Mouse (Mus musculus) urinary bladder, adult 18-20 months (tissue): ENCODE results near the gene Fgfrl1.

Experiments
- DNase-seq, 2 experiments: peaks; one replicate each; pipeline ENCODE4 v3.0.0; 2022; ENCODE audit warnings: low spot score in 2 of 2, mixed read lengths in 2 of 2

The Fgfrl1 gene

GRCm38 (mm10) chr5:108700346-108700745, 8.2 kb downstream of the Fgfrl1 start:
- no peak for DNase-seq

GRCm38 (mm10) chr5:108701341-108702021, 9.3 kb downstream of the Fgfrl1 start:
- DNase-seq: no peak

GRCm38 (mm10) chr5:108703754-108704626, 11.8 kb downstream of the Fgfrl1 start:
- DNase-seq: no peak

- no peak for DNase-seq
These were observed 15.6 kb downstream of the Fgfrl1 start for GRCm38 (mm10) chr5:108707758-108708157.

- DNase-seq: no peak
These were observed 16.2 kb downstream of the Fgfrl1 start for GRCm38 (mm10) chr5:108708419-108708818.

GRCm38 (mm10) chr5:108708981-108709731, 17.0 kb downstream of the Fgfrl1 start:
- no peak for DNase-seq

- no peak for DNase-seq
These were observed 19.8 kb downstream of the Fgfrl1 start for GRCm38 (mm10) chr5:108711968-108712367.

GRCm38 (mm10) chr5:108713096-108713495, 20.9 kb downstream of the Fgfrl1 start:
- DNase-seq: no peak

- no peak for DNase-seq
These were observed 21.5 kb downstream of the Fgfrl1 start for GRCm38 (mm10) chr5:108713691-108714090.

GRCm38 (mm10) chr5:108714149-108714548, 22.0 kb downstream of the Fgfrl1 start:
- DNase-seq: no peak

- DNase-seq: no peak
These were observed 23.8 kb downstream of the Fgfrl1 start for GRCm38 (mm10) chr5:108715974-108716373.

- DNase-seq: no peak
These were observed 25.9 kb downstream of the Fgfrl1 start for GRCm38 (mm10) chr5:108718051-108718450.

GRCm38 (mm10) chr5:108719761-108720160, 27.6 kb downstream of the Fgfrl1 start:
- DNase-seq: no peak

GRCm38 (mm10) chr5:108724006-108724405, 31.8 kb downstream of the Fgfrl1 start:
- peak in 1 of 2 experiments; percentile 29 for DNase-seq

- peak; percentile 38 to 47 for DNase-seq
These were observed 34.5 kb downstream of the Fgfrl1 start for GRCm38 (mm10) chr5:108726557-108727248.

GRCm38 (mm10) chr5:108727425-108727824, 35.2 kb downstream of the Fgfrl1 start:
- no peak for DNase-seq

- no peak for DNase-seq
These were observed 49.7 kb downstream of the Fgfrl1 start for GRCm38 (mm10) chr5:108741844-108742243.

- DNase-seq: no peak
These were observed 50.4 kb downstream of the Fgfrl1 start for GRCm38 (mm10) chr5:108742596-108742995.

GRCm38 (mm10) chr5:108743856-108744255, 51.7 kb downstream of the Fgfrl1 start:
- DNase-seq: no peak

GRCm38 (mm10) chr5:108744629-108745028, 52.4 kb downstream of the Fgfrl1 start:
- no peak for DNase-seq
